Mouse (Mus musculus): ENCODE measurements around the gene Fam20a.

Gene Fam20a

GRCm38 (mm10) chr11:109656232-109656631 is 65.8 kb downstream of the Fam20a start:
- DNase-seq (ENCODE audit: low read depth, low spot score), result no peak

DNA sequence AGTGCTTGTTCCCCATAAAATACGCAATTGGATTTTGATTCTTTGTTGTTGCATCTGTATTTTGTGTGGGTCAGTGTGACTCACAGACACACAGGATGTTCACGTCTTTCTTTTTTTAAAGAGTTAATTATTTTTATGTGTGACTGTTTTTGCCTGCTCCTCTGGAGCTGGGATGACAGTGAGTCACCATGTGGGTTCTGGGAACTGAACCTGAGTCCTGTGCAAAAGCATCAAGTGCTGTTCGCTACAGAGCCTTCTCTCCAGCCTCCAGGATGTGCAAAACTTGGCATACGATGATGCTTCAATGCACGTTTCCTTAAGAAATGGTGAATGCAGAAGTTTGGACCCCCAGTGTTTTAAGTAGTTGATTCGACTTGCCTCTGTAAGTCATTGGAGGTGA is 67.5 kb downstream of the Fam20a start:
- no peak for DNase-seq (ENCODE audit: low read depth, low spot score)

- DNase-seq (ENCODE audit: low read depth, low spot score), result no peak
Observed at GRCm38 (mm10) chr11:109653201-109653600, 68.9 kb downstream of the Fam20a start.

DNA sequence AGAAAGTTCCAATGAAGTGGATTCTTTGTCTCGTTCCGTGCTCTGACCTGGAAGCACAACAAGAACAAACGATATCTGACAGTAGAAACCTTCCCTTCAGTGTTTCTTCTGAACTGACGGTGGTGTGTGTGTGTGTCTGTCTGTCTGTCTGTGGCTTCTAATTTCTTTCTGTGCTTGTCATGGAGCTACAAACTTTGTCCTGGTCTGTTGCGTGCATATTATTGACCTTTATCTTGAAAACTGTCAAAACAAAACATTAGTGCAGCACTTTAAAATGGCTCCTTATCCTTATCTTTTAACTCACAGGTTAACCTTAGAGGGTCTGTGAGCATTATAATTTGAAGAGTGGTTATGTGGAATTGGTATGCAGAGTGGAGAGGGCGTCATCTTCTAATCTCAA is 69.6 kb downstream of the Fam20a start:
- no peak for DNase-seq (ENCODE audit: low read depth, low spot score)

DNA sequence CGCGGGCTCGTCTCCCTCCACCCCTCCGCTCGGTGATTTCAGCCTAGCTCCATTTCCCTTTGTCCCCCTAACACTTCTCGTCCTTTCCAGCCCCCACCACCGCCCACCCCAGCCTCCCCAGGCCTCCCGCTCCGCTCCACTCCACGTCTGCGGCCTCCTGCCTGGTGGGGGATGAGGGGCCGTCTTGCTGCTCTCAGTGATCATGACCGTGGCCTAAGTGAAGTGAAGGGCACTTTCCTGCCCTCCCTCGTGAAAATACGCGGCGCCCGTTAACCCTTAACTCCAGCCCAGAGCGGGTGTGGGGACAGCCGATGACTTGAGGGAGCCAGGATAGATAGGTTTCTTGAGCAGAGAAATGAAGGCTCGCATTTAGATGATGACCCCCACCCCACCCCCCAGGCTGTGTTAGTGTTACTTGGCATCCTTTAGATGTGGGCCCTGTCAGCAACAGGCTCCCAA is 70.5 kb downstream of the Fam20a start:
- DNase-seq (ENCODE audit: low read depth, low spot score), result no peak

GRCm38 (mm10) chr11:109650788-109651565 is 71.1 kb downstream of the Fam20a start:
- peak; percentile 81 for DNase-seq (ENCODE audit: low read depth, low spot score)

- DNase-seq (ENCODE audit: low read depth, low spot score), result peak; percentile 84
Observed at GRCm38 (mm10) chr11:109649975-109650701, 71.9 kb downstream of the Fam20a start.

GRCm38 (mm10) chr11:109649206-109649605 is 72.9 kb downstream of the Fam20a start, which contains the start of gene Prkar1a:
TSS of gene Prkar1a (plus strand) at chr11:109649405.
- peak; percentile 76 for DNase-seq (ENCODE audit: low read depth, low spot score)

GRCm38 (mm10) chr11:109648510-109648909 is 73.6 kb downstream of the Fam20a start:
- DNase-seq (ENCODE audit: low read depth, low spot score), result no peak

DNA sequence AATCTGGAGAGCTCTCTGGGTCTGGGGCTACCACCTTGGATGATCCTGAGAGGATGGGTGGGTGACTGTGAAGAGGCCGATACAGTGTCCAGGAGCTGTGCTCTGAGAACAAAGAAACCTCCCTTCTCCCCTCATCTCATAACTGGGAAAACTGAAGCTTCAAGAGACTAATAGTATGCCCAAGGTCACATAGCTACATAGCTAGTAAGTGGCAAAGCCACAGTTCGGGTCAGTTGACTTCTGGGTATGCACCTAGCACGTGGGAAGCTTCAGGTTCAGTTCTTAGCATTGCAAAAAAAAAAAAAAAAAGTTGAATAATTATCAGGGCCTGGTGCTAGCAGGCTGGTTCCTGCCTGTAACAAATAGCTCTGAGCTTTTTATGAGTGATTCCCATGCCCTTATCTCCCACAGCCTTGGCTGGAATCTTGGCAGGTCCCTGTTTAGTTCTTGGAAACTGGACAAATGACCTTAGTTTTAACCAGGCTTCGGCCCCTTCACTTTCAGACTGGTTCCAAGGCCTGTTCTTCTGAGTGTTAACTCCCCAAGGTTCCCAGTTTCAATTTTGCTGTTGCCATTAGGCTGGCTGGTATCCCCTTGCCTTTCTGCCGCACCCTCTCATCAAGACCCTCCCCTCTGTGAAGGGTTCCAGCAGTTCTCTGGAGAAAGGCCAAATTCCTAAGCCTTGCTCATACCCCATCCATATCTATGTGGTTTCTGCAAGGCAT is 80.4 kb downstream of the Fam20a start:
- DNase-seq (ENCODE audit: low read depth, low spot score), result no peak

GRCm38 (mm10) chr11:109635871-109636395 is 86.1 kb downstream of the Fam20a start:
- no peak for DNase-seq (ENCODE audit: low read depth, low spot score)

GRCm38 (mm10) chr11:109634928-109635327 is 87.2 kb downstream of the Fam20a start:
- no peak for DNase-seq (ENCODE audit: low read depth, low spot score)

DNA sequence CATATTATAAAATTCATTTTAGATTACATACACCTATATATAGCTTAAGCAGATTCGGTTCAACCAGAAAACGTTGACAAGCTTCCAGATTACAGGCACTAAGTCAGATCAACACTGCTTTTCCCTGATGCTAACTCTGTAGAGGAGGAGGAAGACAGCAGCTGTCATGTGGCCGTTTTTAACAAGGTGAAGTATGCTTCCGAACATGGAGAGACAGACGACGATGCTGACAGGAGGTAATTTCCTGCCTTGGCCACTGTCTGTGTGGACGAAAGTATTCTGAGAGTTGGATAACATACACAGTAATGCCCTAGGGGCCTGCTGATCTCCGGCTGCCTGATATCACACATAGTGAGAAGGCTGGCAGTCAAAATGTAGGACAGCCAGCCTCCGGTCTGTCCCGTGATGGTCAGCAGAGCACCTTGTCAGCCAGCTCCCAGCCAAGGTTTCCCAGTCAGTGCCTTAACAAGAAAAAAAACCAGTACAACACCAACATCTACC is 93.0 kb downstream of the Fam20a start:
- no peak for DNase-seq (ENCODE audit: low read depth, low spot score)

DNA sequence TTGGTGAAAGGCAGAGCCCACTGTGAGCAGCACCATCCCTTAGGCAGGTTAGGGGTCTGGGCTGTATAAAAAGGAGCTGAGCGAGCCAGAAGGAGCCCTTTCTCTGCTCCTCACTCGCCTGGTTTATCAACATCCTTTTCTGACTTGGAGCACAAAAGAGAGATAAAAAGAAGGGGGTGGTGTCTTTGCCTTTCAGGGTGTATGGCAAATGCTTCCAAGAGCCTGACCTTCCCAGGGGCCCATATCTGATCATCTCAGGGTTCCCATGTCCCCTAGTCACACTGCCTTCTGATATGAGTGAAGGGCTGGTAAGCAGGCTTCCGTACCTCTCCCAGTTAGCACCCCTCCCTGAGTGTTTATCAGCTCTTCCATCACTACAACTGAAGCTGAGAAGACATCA is 94.0 kb downstream of the Fam20a start:
- DNase-seq (ENCODE audit: low read depth, low spot score), result no peak

DNA sequence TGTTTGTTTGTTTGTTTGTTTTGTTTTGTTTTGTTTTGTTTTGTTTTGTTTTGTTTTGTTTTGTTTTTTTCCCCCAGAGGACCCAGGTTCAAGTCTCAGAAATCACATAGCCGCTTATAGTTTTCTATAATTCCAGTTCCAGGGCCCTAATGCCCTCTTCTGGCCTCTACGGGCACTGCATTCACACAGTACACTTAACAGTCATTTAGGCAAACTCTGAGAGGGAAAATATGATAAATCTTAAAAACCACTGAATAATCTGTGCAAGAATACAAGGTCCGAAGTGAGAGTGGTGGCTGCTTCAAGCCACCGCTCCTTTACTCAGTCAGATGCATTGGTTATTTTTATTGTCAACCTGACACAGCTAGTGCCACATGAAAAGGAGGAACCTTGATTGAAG is 94.4 kb downstream of the Fam20a start:
- DNase-seq (ENCODE audit: low read depth, low spot score), result no peak

DNA sequence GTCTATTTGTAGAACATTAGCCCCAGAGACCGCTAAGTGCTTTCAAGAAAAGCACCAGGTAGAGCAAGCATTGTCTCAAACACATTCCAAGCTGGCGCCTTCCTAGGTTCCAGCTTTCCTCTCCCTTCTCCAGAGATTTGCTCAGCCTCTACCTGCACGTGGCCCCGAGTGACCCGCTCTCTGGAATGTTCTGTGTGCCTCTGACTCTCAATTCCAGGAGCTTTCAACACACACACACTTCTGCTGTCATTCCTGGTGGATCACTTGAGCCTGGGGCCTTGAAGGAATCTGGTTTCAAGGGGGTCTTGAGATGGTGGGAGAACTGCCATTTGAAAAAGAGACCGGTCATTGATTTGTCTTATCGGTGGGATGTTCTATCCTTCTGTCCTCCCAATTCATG is 98.8 kb downstream of the Fam20a start:
- DNase-seq (ENCODE audit: low read depth, low spot score), result no peak

- DNase-seq (ENCODE audit: low read depth, low spot score), result no peak
Observed at GRCm38 (mm10) chr11:109622518-109623037, 99.5 kb downstream of the Fam20a start.

DNA sequence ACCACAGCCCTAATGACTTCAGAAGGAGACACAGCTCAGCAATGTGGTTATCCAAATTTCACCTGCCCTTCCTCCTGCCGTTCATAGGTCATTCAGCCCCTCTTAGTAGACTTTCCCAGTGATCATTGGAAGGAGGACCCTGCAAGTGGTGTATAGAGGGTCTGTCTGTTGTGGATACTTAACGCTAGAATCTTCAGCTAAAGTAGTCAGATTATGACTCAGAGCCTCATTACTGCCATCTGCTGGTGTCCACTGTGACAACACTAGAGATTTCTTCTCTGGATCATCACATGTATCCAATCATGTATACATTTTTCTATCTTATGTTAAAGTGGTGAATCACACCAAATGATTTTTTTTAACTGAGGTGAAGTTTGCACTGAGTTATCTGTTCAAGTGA is 100.9 kb downstream of the Fam20a start:
- no peak for DNase-seq (ENCODE audit: low read depth, low spot score)

GRCm38 (mm10) chr11:109620356-109620755 is 101.7 kb downstream of the Fam20a start:
- DNase-seq (ENCODE audit: low read depth, low spot score), result no peak

Data from telencephalon, adult 2 months (tissue).